Mouse (Mus musculus) cortical plate, adult 2 months (tissue): ENCODE data around the gene Grid2. TPM values are rescaled to one million over a fixed set of nuclear protein-coding genes. Genes with fewer than 3 reads are reported as not detected.

Experiments used
- H3K27ac ChIP-seq: fragments of 200-500 bp; 2 replicates; pipeline ENCODE4 v1.5.1; 2012; ENCODE audit warnings: low read length, control low read depth, inconsistent platforms; ENCODE audit not compliant: insufficient read depth
- H3K4me1 ChIP-seq: fragments of 200-500 bp; 2 replicates; pipeline ENCODE4 v1.6.1; 2011; ENCODE audit warnings: low read length; ENCODE audit not compliant: control insufficient read depth, insufficient read depth
- H3K4me3 ChIP-seq: fragments of 200-500 bp; 2 replicates; pipeline ENCODE4 v1.5.1; 2011; ENCODE audit warnings: mild to moderate bottlenecking, low read length, control low read depth; ENCODE audit not compliant: insufficient read depth
- CTCF ChIP-seq: fragments of 200-500 bp; IDR thresholded peaks from 2 replicates; pipeline ENCODE4 v1.5.1; 2011; ENCODE audit warnings: mild to moderate bottlenecking, control low read depth, low read length; ENCODE audit not compliant: insufficient read depth; ENCODE audit errors: extremely low read depth
- POLR2A ChIP-seq: fragments of 200-500 bp; IDR thresholded peaks from 2 replicates; pipeline ENCODE4 v1.6.1; 2011; ENCODE audit warnings: mild to moderate bottlenecking, low read length, control low read depth; ENCODE audit not compliant: insufficient read depth; ENCODE audit errors: extremely low read depth
- polyA plus RNA-seq: library from polyadenylated mRNA; depleted of rRNA; stranded (reverse); fragments of >200 nt; gene quantifications from 2 replicates; pipeline ENCODE4 v1.2.3, GENCODE M21; 2012

Gene Grid2
- polyA plus RNA-seq, 1 experiment, result 9.0 TPM

- no peaks in the 10 kb centered on the region for H3K4me1 ChIP-seq
- no peak for TF ChIP-seq POLR2A
- no peak for TF ChIP-seq CTCF
- no peak overlapping the region for H3K27ac ChIP-seq
- H3K4me3 ChIP-seq, result no peak overlapping the region
Observed at GRCm38 (mm10) chr6:64263517-64263916, 1007.8 kb downstream of the Grid2 start.

- Histone ChIP-seq H3K4me3 (no peak overlapping the region), H3K27ac (no peak overlapping the region), H3K4me1 (no peaks in the 10 kb centered on the region)
- TF ChIP-seq POLR2A (no peak), CTCF (no peak)
Observed at GRCm38 (mm10) chr6:64264224-64264623, 1008.5 kb downstream of the Grid2 start.

GRCm38 (mm10) chr6:64274319-64275114 lies 1018.8 kb downstream of the Grid2 start:
- TF ChIP-seq CTCF (no peak), POLR2A (no peak)
- H3K4me3 ChIP-seq, result no peak overlapping the region
- no peaks in the 10 kb centered on the region for H3K4me1 ChIP-seq
- H3K27ac ChIP-seq, result no peak overlapping the region

DNA sequence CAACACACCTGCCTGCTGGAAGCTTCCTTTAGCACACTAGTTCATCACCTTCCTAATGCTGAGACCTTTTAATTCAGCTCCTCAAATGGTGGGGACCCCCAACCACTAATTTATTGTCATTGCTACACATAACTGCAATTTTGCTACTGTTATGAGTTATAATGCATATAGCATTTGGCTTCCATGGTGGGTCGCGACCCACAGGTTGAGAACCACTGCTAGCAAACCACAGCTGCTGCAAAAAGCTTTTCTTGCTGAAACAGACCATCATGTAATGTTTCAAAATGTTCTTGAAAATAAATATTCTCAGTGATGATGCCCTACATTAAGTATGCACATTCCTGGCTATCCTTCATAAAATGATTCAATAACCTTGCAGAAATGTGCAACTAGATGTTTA lies 1024.3 kb downstream of the Grid2 start:
- TF ChIP-seq POLR2A, result no peak
- no peak for TF ChIP-seq CTCF
- H3K4me1 ChIP-seq, result no peaks in the 10 kb centered on the region
- H3K27ac ChIP-seq, result no peak overlapping the region
- no peak overlapping the region for H3K4me3 ChIP-seq

GRCm38 (mm10) chr6:64293761-64294160 lies 1038.1 kb downstream of the Grid2 start:
- Histone ChIP-seq H3K4me3 (no peak overlapping the region), H3K4me1 (no peaks in the 10 kb centered on the region), H3K27ac (no peak overlapping the region)
- no peak for TF ChIP-seq POLR2A
- TF ChIP-seq CTCF, result no peak

- Histone ChIP-seq H3K4me3 (no peak overlapping the region), H3K27ac (no peak overlapping the region), H3K4me1 (no peaks in the 10 kb centered on the region)
- TF ChIP-seq POLR2A (no peak), CTCF (no peak)
Observed at GRCm38 (mm10) chr6:64297633-64298032, 1042.0 kb downstream of the Grid2 start.

DNA sequence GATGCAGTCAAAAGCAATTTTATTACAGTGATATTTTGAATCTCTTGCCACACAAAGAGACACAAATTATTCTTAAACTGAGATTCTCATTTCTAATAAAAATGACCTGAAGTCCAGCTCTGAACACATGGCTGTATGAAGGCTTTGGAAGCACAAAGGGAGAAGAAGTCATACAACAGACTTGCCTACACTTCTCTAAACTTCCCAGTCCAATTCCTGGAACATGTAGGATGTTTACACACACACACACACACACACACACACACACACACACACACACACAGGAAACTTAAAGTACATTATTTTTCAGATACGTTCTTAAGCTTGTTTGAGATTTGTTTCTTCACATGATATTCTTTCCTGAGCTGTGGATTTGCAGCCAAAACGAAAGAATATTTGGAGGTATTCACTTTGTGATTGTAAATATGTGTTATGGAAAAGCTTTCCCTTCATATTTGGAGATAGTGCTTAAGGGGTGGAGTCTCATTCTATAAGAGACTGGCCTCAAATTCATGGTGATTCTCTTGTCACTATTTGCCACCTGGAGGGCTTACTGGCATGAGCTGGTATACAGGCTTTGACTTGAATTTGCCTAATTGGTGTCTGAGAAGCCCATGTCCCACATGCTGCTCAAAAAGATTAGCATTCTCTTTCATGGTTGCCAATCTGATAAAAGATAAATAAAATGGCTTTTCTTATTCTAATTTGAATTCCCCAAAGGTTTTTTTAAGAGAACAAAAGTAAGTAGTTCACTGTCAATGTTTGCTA lies 1049.2 kb downstream of the Grid2 start:
- no peak for TF ChIP-seq POLR2A
- no peak for TF ChIP-seq CTCF
- Histone ChIP-seq H3K27ac (no peak overlapping the region), H3K4me1 (no peaks in the 10 kb centered on the region), H3K4me3 (no peak overlapping the region)

GRCm38 (mm10) chr6:64308631-64309030 lies 1053.0 kb downstream of the Grid2 start:
- no peak overlapping the region for H3K4me3 ChIP-seq
- TF ChIP-seq CTCF, result no peak
- no peak for TF ChIP-seq POLR2A
- H3K4me1 ChIP-seq, result no peaks in the 10 kb centered on the region
- H3K27ac ChIP-seq, result no peak overlapping the region

- TF ChIP-seq POLR2A (no peak), CTCF (no peak)
- Histone ChIP-seq H3K4me3 (no peak overlapping the region), H3K27ac (no peak overlapping the region), H3K4me1 (no peaks in the 10 kb centered on the region)
Observed at GRCm38 (mm10) chr6:64313132-64313531, 1057.5 kb downstream of the Grid2 start.

DNA sequence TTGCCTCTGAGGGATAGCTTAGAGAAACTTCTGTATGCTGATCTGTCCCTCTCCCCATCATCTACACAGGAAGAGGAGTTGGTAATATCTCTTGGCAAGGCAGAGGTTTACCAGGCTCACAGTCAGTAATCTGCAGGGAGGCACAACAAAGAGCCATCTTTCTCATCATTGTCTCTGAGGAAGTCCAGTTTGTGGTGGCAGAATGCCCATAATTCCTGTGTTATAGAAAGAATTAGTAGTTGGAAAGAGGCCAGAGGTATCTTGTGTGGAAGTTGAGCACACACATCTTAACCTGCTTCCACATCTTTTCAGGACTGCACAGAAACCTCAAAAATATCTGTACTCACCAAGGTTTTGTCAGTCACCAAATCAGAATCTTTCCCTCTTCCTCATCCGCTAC lies 1071.3 kb downstream of the Grid2 start:
- H3K4me1 ChIP-seq, result no peaks in the 10 kb centered on the region
- no peak overlapping the region for H3K27ac ChIP-seq
- H3K4me3 ChIP-seq, result no peak overlapping the region
- TF ChIP-seq POLR2A, result no peak
- no peak for TF ChIP-seq CTCF
